Mouse (Mus musculus) lung, postnatal 0 days (tissue): ENCODE measurements around the gene Irf4. TPM values are rescaled to one million over a fixed set of nuclear protein-coding genes. Genes with fewer than 3 reads are reported as not detected.

Experiments
- ATAC-seq: fragments of 200-750 bp; cut with Nextera tagmentation; 2 replicates; pipeline ENCODE4 v1.8.0; 2017; ENCODE audit warnings: moderate library complexity
- DNase-seq: peaks from one replicate; pipeline ENCODE4 v3.0.0-alpha.2; 2016; ENCODE audit warnings: low spot score
- H3K27ac ChIP-seq: fragments of 300-500 bp; sonication (generic); 2 replicates; pipeline ENCODE4 v1.5.1; 2014; ENCODE audit warnings: antibody characterized with exemption, mild to moderate bottlenecking, low read length, mixed read lengths
- H3K27me3 ChIP-seq: fragments of 300-500 bp; sonication (generic); replicated peaks from 2 replicates; pipeline ENCODE4 v1.6.1; 2014; ENCODE audit warnings: low read length, mixed read lengths; ENCODE audit not compliant: insufficient read depth
- H3K36me3 ChIP-seq: fragments of 300-500 bp; sonication (generic); 2 replicates; pipeline ENCODE4 v1.6.1; 2014; ENCODE audit warnings: low read length, mixed read lengths; ENCODE audit not compliant: insufficient read depth
- H3K4me1 ChIP-seq: fragments of 300-500 bp; sonication (generic); 2 replicates; pipeline ENCODE4 v1.6.1; 2014; ENCODE audit warnings: antibody characterized with exemption, low read depth, low read length, mixed read lengths; ENCODE audit not compliant: insufficient read depth
- H3K4me2 ChIP-seq: fragments of 300-500 bp; sonication (generic); replicated peaks from 2 replicates; pipeline ENCODE4 v1.6.1; 2014; ENCODE audit warnings: low read depth, mild to moderate bottlenecking, low read length, moderate library complexity, mixed read lengths
- H3K4me3 ChIP-seq: fragments of 300-500 bp; sonication (generic); 2 replicates; pipeline ENCODE4 v1.5.1; 2014; ENCODE audit warnings: low read depth, low read length
- H3K9ac ChIP-seq: fragments of 300-500 bp; sonication (generic); replicated peaks from 2 replicates; pipeline ENCODE4 v1.6.1; 2014; ENCODE audit warnings: low read depth, mild to moderate bottlenecking
- H3K9me3 ChIP-seq: fragments of 300-500 bp; sonication (generic); 2 replicates; pipeline ENCODE4 v1.6.1; 2016; ENCODE audit warnings: low read length, mixed read lengths
- CTCF ChIP-seq: IDR thresholded peaks from 2 replicates; pipeline ENCODE4 v1.5.1; 2016; ENCODE audit warnings: antibody characterized with exemption, mild to moderate bottlenecking
- EP300 ChIP-seq: IDR thresholded peaks from 2 replicates; pipeline ENCODE4 v1.6.1; 2016; ENCODE audit warnings: antibody characterized with exemption, mild to moderate bottlenecking, control low read depth
- WGBS: fragments of 180-500 bp; shearing (Covaris S2); extraction: QIAGEN DNeasy Blood & Tissue Kit; methylation state at CpG from one replicate; pipeline ENCODE4 v1.1.7; 2014; 5-methylcytosine and 5-hydroxymethylcytosine counted together
- polyA plus RNA-seq: library from polyadenylated mRNA; unstranded; fragments of >200 nt; fragmentation: Nextera tagmentation; extraction: Ambion mirVana; gene quantifications from 2 replicates; pipeline ENCODE4 v1.2.1, GENCODE M21; 2015

Gene Irf4
- polyA plus RNA-seq, 1 experiment from 2014 or later: 0.21 TPM

GRCm38 (mm10) chr13:30745121-30745520 is 3.9 kb upstream of the Irf4 start:
- Histone ChIP-seq H3K9me3 (no peaks in the 10 kb centered on the region), H3K4me1 (peaks cover 6% of the 10 kb centered on the region; the same call in 1 of the 2 replicates), H3K9ac (no peak overlapping the region), H3K27ac (no peak overlapping the region), H3K4me2 (no peak overlapping the region), H3K4me3 (no peak overlapping the region), H3K27me3 (peaks cover 18% of the 10 kb centered on the region; the same call in 1 of the 2 replicates), H3K36me3 (no peaks in the 10 kb centered on the region)
- 30% methylated on average over 7 of the region's 7 CpGs for WGBS
- ATAC-seq: peak; percentile 23; the same call in 1 of the 2 replicates
- TF ChIP-seq CTCF: no peak
- peak; percentile 59 for DNase-seq

DNA sequence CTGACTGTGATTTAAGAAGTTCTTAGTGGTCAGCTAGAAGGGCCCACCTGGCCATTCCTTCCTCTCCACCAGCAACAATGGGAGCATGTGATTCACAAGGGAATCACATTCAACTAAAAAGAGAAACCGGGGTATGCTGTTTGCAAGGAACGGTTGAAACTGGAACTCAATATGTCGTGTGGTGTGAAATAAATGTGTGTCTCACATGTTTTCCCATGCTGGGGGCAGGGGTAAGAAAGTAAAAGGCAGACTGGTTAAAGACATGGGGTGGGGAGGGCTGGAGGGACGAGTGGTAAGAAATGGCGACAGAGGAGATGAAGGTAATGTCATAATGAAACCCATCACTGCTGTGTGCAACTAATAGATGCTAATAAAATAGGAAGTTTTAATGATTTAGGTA is 2.0 kb upstream of the Irf4 start:
- H3K9ac ChIP-seq: no peak overlapping the region
- H3K4me3 ChIP-seq: no peak overlapping the region
- 64% methylated on average over 5 of the region's 5 CpGs for WGBS
- no peaks in the 10 kb centered on the region for H3K9me3 ChIP-seq
- DNase-seq (no peak), ATAC-seq (no peak)
- peaks cover 9% of the 10 kb centered on the region for H3K4me1 ChIP-seq
- no peak overlapping the region for H3K27ac ChIP-seq
- no peak for TF ChIP-seq CTCF
- TF ChIP-seq EP300: no peak
- no peak overlapping the region for H3K4me2 ChIP-seq
- no peaks in the 10 kb centered on the region for H3K36me3 ChIP-seq
- peaks cover 31% of the 10 kb centered on the region for H3K27me3 ChIP-seq

DNA sequence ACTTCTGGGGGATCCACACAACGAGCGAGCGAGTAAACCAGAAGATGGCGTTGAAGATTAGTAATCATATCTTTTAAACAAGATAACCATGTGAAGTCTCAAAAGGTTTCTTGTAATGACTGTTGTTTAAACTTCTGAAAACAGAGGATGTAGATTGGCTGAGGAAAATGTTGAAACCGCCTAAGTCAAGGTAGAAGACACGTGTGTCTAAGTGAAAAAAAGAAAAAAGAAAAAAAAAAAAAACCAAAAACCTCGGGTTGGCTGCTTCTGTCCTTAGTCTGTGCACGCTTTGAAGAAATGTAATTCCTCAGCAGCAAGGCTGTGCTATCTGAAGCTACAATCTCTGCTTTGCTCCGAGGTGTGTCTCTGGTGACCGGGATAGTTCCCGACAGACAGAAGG is 1.5 kb upstream of the Irf4 start:
- WGBS: 49% methylated on average over 11 of the region's 11 CpGs
- Histone ChIP-seq H3K27me3 (peaks cover 31% of the 10 kb centered on the region), H3K9me3 (no peaks in the 10 kb centered on the region), H3K27ac (no peak overlapping the region), H3K36me3 (no peaks in the 10 kb centered on the region), H3K9ac (no peak overlapping the region), H3K4me2 (no peak overlapping the region), H3K4me1 (peaks cover 9% of the 10 kb centered on the region), H3K4me3 (no peak overlapping the region)
- no peak for DNase-seq
- TF ChIP-seq EP300: no peak
- no peak for TF ChIP-seq CTCF
- no peak for ATAC-seq

DNA sequence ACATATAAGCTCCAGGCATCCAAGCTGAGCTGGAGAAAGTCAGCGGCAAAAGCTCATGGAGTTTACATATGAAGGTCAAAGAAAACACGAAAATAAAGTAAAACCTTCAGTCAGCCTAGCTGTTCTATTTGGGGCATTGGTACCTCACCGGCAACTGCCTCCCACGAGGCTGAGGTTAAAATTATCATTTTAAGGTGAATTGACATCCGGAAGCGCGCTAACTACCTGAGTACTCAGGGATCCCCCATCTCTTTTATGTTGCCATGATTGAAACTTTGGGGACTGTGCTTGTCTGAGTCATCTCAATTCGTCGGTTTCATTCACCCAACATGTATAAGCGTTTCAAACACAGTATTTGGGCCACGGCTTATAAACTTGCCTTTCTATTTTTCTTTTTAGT is 705 bp upstream of the Irf4 start:
- no peaks in the 10 kb centered on the region for H3K36me3 ChIP-seq
- DNase-seq: no peak
- 58% methylated on average over 11 of the region's 11 CpGs for WGBS
- no peaks in the 10 kb centered on the region for H3K9me3 ChIP-seq
- H3K4me1 ChIP-seq: peaks cover 9% of the 10 kb centered on the region
- no peak overlapping the region for H3K27ac ChIP-seq
- TF ChIP-seq CTCF: no peak
- no peak for TF ChIP-seq EP300
- H3K27me3 ChIP-seq: peaks cover 31% of the 10 kb centered on the region
- H3K4me3 ChIP-seq: no peak overlapping the region
- H3K4me2 ChIP-seq: no peak overlapping the region
- no peak overlapping the region for H3K9ac ChIP-seq
- ATAC-seq: no peak

DNA sequence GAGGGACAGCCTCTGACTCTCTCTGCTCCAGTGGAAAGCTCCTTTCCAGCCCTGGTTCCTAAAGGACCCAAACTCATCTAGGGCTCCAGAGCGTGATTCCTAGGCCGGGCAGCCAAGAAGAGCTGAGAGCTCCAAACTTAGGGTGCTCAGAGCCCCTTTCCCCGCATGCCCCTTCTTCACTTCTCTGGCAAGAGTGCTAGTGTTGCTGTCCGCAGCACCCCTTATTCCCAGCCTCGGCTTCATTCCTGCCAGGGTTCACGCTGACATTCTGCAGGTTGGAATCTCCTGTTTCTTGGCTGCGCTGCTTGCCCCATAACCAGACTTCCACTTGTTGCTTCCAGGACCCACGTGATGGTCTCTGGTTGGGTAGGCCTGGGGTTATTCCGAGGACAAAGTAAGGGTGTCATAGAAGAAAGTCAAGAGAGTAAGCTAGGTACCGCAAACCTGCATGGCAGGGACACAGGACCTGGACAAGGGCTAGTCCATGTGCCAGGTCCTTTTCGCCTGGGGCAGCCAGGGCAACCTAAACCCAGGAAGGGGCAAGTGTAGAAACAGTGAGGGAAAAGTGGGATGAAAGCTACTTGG is 623 bp downstream of the Irf4 start:
- no peak for DNase-seq
- 8% methylated on average over 11 of the region's 11 CpGs for WGBS
- H3K4me2 ChIP-seq: peak overlapping the region; percentile 59
- H3K9ac ChIP-seq: no peak overlapping the region
- H3K4me1 ChIP-seq: peaks cover 9% of the 10 kb centered on the region
- H3K27ac ChIP-seq: no peak overlapping the region
- H3K4me3 ChIP-seq: peak overlapping the region; percentile 36; the same call in 1 of the 2 replicates
- H3K27me3 ChIP-seq: peaks cover 31% of the 10 kb centered on the region
- H3K9me3 ChIP-seq: no peaks in the 10 kb centered on the region
- H3K36me3 ChIP-seq: no peaks in the 10 kb centered on the region
- no peak for ATAC-seq
- TF ChIP-seq EP300 (no peak), CTCF (no peak)

DNA sequence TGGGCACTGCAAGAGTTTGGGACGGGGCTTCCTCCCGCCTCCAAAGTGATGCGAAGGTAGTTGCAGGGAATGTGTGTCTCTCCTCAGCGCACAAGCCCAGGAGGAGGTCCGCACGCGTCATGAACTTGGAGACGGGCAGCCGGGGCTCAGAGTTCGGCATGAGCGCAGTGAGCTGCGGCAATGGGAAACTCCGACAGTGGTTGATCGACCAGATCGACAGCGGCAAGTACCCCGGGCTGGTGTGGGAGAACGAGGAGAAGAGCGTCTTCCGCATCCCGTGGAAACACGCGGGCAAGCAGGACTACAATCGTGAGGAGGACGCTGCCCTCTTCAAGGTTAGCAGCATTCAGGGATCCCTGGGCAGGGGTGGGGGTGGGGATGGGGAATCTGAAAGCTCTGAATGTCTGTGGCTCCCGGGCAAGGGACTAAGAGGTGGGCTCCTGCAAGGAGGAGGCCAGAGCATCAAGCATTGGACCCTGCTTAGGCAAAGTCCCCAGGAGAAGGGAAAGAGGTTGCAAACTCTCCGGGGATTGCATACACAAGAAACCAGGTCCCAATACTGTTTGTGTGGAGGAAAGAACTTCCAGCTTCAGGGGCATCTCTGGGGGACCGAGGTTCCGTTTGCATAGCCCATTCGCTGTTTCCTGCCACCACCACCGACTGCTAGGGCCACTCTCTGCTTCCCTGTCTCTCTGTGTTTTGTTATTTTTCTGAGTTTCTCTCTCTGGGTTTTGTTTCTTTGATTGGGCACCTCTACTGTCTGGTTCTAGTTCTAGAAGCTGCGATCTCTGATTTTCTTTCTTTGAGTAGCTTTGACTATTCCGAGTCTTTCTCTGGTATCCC is 1.7 kb downstream of the Irf4 start:
- H3K4me3 ChIP-seq: peak overlapping the region; percentile 20; the same call in 1 of the 2 replicates
- H3K9me3 ChIP-seq: no peaks in the 10 kb centered on the region
- H3K4me1 ChIP-seq: peaks cover 9% of the 10 kb centered on the region
- ATAC-seq (no peak), DNase-seq (no peak)
- 5% methylated on average over 33 of the region's 33 CpGs for WGBS
- peak overlapping the region; percentile 47 for H3K4me2 ChIP-seq
- H3K27ac ChIP-seq: no peak overlapping the region
- TF ChIP-seq CTCF: no peak
- no peak for TF ChIP-seq EP300
- no peaks in the 10 kb centered on the region for H3K36me3 ChIP-seq
- H3K27me3 ChIP-seq: peaks cover 31% of the 10 kb centered on the region
- no peak overlapping the region for H3K9ac ChIP-seq
